ENCODE assay signal across 8 mouse cellular contexts in genomic region chr17:80727341-80727951, GRCm38 (mm10). TPM values are rescaled to one million over a fixed set of nuclear protein-coding genes. Genes with fewer than 3 reads are reported as not detected.
DNase-seq lines count a peak whose midpoint lies in the region; ATAC-seq and TF ChIP-seq lines count a peak whose summit lies in the region.

No protein-coding gene starts in this region.

- H3K9ac ChIP-seq in hindbrain, embryonic 14.5 days: peak overlapping the region; percentile 99

- TF ChIP-seq CTCF in cerebellum, adult 2 months (IDR thresholded peaks at IDR 0.05; ENCODE audit: borderline replicate concordance, insufficient read depth, low read depth, low read length): no peak

- no peak for TF ChIP-seq POLR2A in cerebellum, adult 2 months (IDR thresholded peaks at IDR 0.05; ENCODE audit: borderline replicate concordance, insufficient read depth, low read length)

- peak; percentile 66 for DNase-seq in NIH3T3 (ENCODE audit: low read depth)
- DNase-seq in cerebellum, adult 2 months: peak; percentile 62 to 71
- DNase-seq in frontal cortex, postnatal 10 days (ENCODE audit: low spot score in 2 of 2): peak; percentile 30 to 51
- peak; percentile 40 for DNase-seq in hindbrain, embryonic 14.5 days (ENCODE audit: low spot score)
- peak; percentile 30 to 50 for DNase-seq in left cerebral cortex, postnatal 25 days (ENCODE audit: low spot score in 2 of 2)
- peak; percentile 55 for DNase-seq in right cerebral cortex, postnatal 14 days
- DNase-seq in urinary bladder, postnatal 4 days (ENCODE audit: low spot score in 2 of 2): peak; percentile 44 to 64

- no peaks in the 10 kb centered on the region for H3K9me3 ChIP-seq in hindbrain, embryonic 14.5 days (ENCODE audit: control insufficient read depth, low read length)
- peaks cover 7% of the 10 kb centered on the region for H3K9me3 ChIP-seq in megakaryocyte, embryonic 14.5 days

- H3K27ac ChIP-seq in cerebellum, adult 2 months (ENCODE audit: insufficient read depth, low read length): peak overlapping the region; percentile 97
- H3K27ac ChIP-seq in hindbrain, embryonic 14.5 days: peak overlapping the region; percentile 93

- WGBS in cerebellum, adult 2 months: under 1% methylated on average over 54 of the region's 54 CpGs
- WGBS in hindbrain, embryonic 14.5 days: under 1% methylated on average over 41 of the region's 54 CpGs

- H3K27me3 ChIP-seq in cerebellum, adult 2 months (ENCODE audit: control insufficient read depth, insufficient read depth, low read length): no peaks in the 10 kb centered on the region
- no peaks in the 10 kb centered on the region for H3K27me3 ChIP-seq in hindbrain, embryonic 14.5 days (ENCODE audit: control insufficient read depth, insufficient read depth, low read length)
- peaks cover 26% of the 10 kb centered on the region for H3K27me3 ChIP-seq in megakaryocyte, embryonic 14.5 days (replicated peaks)

- intact Hi-C loops in left cerebral cortex, postnatal 25 days (cut with DNase I): loop anchor here (1.0 to 5.0 kb wide), 7 partner anchors 17 to 255 kb away; partner anchors contain the start of gene Tmem178

- H3K4me3 ChIP-seq in cerebellum, adult 2 months (replicated peaks; ENCODE audit: insufficient read depth, low read depth, low read length): peak overlapping the region; percentile 98
- peak overlapping the region; percentile 98 for H3K4me3 ChIP-seq in hindbrain, embryonic 14.5 days (replicated peaks; ENCODE audit: low read length)
- peak overlapping the region; percentile 95 for H3K4me3 ChIP-seq in megakaryocyte, embryonic 14.5 days (replicated peaks)

- H3K4me1 ChIP-seq in cerebellum, adult 2 months (ENCODE audit: control insufficient read depth, insufficient read depth, low read length): peaks cover 13% of the 10 kb centered on the region
- H3K4me1 ChIP-seq in hindbrain, embryonic 14.5 days (replicated peaks; ENCODE audit: control insufficient read depth, insufficient read depth, low read length): peaks cover 32% of the 10 kb centered on the region
- peaks cover 23% of the 10 kb centered on the region for H3K4me1 ChIP-seq in megakaryocyte, embryonic 14.5 days

- H3K36me3 ChIP-seq in hindbrain, embryonic 14.5 days (replicated peaks; ENCODE audit: control insufficient read depth, insufficient read depth): no peaks in the 10 kb centered on the region
- no peaks in the 10 kb centered on the region for H3K36me3 ChIP-seq in megakaryocyte, embryonic 14.5 days (replicated peaks; ENCODE audit: low read length)

- peak overlapping the region; percentile 55 for H3K4me2 ChIP-seq in hindbrain, embryonic 14.5 days (replicated peaks)

- ATAC-seq in hindbrain, embryonic 14.5 days (ENCODE audit: low FRiP score): peak; percentile 72

RNA-seq across cellular contexts. Expression of gene Map4k3, which starts 0.8 kb away (rescaled TPM):
- 45.3 and 48.9 TPM in 2 replicates for polyA plus RNA-seq in cerebellum, adult 2 months (2012; rRNA removed)
- polyA plus RNA-seq in hindbrain, embryonic 14.5 days (2014; fragmentation: Nextera tagmentation; extraction: Ambion mirVana): 38.2 and 40.7 TPM in 2 replicates
- total RNA-seq in left cerebral cortex, postnatal 25 days (2021): 10 to 100 TPM; 62.3 to 72.3 TPM
- polyA plus RNA-seq in megakaryocyte, embryonic 14.5 days (2012; ENCODE audit: insufficient read depth, low replicate concordance): 0.87 TPM in 1 of 2 replicates, not detected in the other

Comparison
In these comparisons a context has a peak if more than half of its experiments do, and no peak if none do; other contexts are left out.
1. Peak in every context shown above with its lines: DNase-seq, ATAC-seq, H3K4me3 ChIP-seq and H3K27ac ChIP-seq.
2. RNA of gene Map4k3, which starts 0.8 kb away (polyA plus RNA-seq): 45.3 to 48.9 TPM in cerebellum, adult 2 months and 38.2 to 40.7 TPM in hindbrain, embryonic 14.5 days; 0.87 TPM in megakaryocyte, embryonic 14.5 days; every median in the first group is over 10 times any median in the second.